Mouse (Mus musculus) liver, embryonic 14.5 days (tissue): ENCODE measurements around the gene Tmem221.
A peak's percentile ranks its signal among the peaks of the same experiment; 100 is the strongest.

Experiments
- CTCF ChIP-seq: IDR thresholded peaks from 2 replicates; pipeline ENCODE4 v1.5.1; 2016; ENCODE audit warnings: antibody characterized with exemption, low read depth, control low read depth
- EP300 ChIP-seq: IDR thresholded peaks from 2 replicates; pipeline ENCODE4 v1.6.1; 2016; ENCODE audit warnings: antibody characterized with exemption, low read depth

GRCm38 (mm10) chr8:71561401-71561800, 2.7 kb upstream of the Tmem221 start:
- TF ChIP-seq CTCF (peak; percentile 94), EP300 (no peak)
